Mouse (Mus musculus): ENCODE data around the gene Sirt2. TPM values are rescaled to one million over a fixed set of nuclear protein-coding genes. Genes with fewer than 3 reads are reported as not detected.

The Sirt2 gene
- polyA plus RNA-seq, 1 experiment from 2014 or later: 110 TPM

GRCm38 (mm10) chr7:28818861-28819452 is 52.4 kb downstream of the Sirt2 start:
- H3K36me3 ChIP-seq (ENCODE audit: control insufficient read depth, insufficient read depth, low read length): peaks cover 95% of the 10 kb centered on the region
- H3K9ac ChIP-seq (ENCODE audit: low read length): no peak overlapping the region
- no peaks in the 10 kb centered on the region for H3K4me1 ChIP-seq (ENCODE audit: control insufficient read depth, insufficient read depth, low read length)
- ATAC-seq (no peak), DNase-seq (ENCODE audit: low spot score) (no peak)
- H3K27me3 ChIP-seq (replicated peaks; ENCODE audit: control insufficient read depth, insufficient read depth, low read length): no peaks in the 10 kb centered on the region
- 89% methylated on average over 4 of the region's 4 CpGs for WGBS
- no peak overlapping the region for H3K4me3 ChIP-seq (ENCODE audit: low read depth, low read length)
- H3K27ac ChIP-seq (ENCODE audit: low read depth, low read length): no peak overlapping the region
- no peaks in the 10 kb centered on the region for H3K9me3 ChIP-seq (replicated peaks; ENCODE audit: control insufficient read depth, low read length)
- H3K4me2 ChIP-seq (ENCODE audit: low read length): no peak overlapping the region

- DNase-seq (ENCODE audit: low spot score): no peak
- H3K9ac ChIP-seq (ENCODE audit: low read length): no peak overlapping the region
- no peak for ATAC-seq
- peaks cover 89% of the 10 kb centered on the region for H3K36me3 ChIP-seq (ENCODE audit: control insufficient read depth, insufficient read depth, low read length)
- 83% methylated on average over 4 of the region's 4 CpGs for WGBS
- H3K9me3 ChIP-seq (replicated peaks; ENCODE audit: control insufficient read depth, low read length): no peaks in the 10 kb centered on the region
- H3K4me3 ChIP-seq (ENCODE audit: low read depth, low read length): no peak overlapping the region
- no peak overlapping the region for H3K27ac ChIP-seq (ENCODE audit: low read depth, low read length)
- no peaks in the 10 kb centered on the region for H3K27me3 ChIP-seq (replicated peaks; ENCODE audit: control insufficient read depth, insufficient read depth, low read length)
- H3K4me2 ChIP-seq (ENCODE audit: low read length): no peak overlapping the region
- peaks cover 1% of the 10 kb centered on the region for H3K4me1 ChIP-seq (ENCODE audit: control insufficient read depth, insufficient read depth, low read length)
Observed at GRCm38 (mm10) chr7:28819571-28819970, 53.0 kb downstream of the Sirt2 start.

DNA sequence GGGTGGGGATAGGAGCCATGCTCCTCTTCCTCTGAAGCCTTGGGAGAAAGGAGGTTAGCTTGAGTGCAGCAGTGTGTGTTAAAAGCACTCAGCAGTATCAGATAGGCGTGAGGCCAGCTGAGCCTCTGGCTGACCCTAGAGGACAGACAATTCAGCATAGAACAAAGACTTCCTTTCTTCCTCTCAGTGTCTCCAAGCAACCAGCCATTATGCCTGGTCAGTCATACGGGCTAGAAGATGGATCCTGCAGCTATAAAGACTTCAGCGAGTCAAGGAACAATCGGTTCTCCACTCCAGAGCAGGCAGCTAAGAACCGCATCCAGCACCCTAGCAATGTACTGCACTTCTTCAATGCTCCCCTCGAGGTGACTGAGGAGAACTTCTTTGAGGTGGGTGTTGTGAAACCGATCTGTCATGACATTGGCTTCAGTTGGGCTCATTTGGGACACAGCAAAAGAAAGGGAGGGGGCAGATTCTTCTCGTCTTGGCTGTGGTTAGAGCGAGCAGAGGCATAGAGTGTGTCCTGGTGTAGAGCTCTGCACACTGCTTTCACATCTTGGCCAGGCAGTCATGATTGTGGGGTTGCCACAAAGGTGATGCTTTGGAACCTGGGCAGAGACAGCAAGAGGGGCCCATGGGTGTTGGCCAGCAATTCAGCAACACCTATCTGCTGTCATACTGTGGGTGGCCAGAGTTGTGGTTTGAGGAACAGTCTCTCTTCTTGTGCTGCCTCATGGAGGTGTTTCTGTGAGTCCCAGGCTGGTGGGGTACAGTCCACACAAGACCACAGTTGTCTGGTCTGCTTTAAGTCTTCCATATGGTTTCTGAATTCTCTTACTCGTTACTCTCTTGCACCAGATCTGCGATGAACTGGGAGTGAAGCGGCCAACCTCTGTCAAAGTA is 54.1 kb downstream of the Sirt2 start:
- 46% methylated on average over 12 of the region's 12 CpGs for WGBS

DNA sequence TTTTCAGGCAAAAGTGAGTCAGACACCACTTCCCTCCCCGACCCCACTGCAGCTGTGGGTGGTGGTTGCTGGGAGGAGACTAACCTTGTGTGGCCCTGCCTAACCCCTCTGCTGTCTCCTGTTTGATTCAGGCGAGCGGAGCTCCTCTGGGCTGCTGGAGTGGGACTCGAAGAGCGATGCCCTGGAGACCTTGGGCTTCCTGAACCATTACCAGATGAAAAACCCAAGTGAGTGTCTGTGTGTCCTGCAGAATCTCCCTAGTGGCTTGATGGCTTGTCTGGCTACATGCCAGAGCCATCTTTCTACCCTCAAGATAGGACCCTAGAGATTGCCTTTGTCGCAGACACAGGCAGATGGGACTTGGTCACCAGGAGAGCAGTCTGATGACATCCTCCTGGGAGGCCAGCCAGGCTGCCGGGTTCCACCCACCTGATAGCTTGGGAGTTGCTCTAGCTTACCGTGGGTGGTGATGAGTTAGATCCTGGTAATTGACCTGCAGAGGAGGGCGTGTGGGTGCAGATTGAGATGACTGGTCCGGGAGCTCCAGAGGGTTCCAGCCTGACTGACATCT is 54.8 kb downstream of the Sirt2 start:
- Histone ChIP-seq H3K36me3 (ENCODE audit: control insufficient read depth, insufficient read depth, low read length) (peaks cover 71% of the 10 kb centered on the region), H3K9me3 (replicated peaks; ENCODE audit: control insufficient read depth, low read length) (no peaks in the 10 kb centered on the region), H3K4me2 (ENCODE audit: low read length) (no peak overlapping the region), H3K4me1 (ENCODE audit: control insufficient read depth, insufficient read depth, low read length) (peaks cover 9% of the 10 kb centered on the region), H3K27ac (ENCODE audit: low read depth, low read length) (peak overlapping the region; percentile 9; the same call in 1 of the 2 replicates), H3K27me3 (replicated peaks; ENCODE audit: control insufficient read depth, insufficient read depth, low read length) (no peaks in the 10 kb centered on the region), H3K9ac (ENCODE audit: low read length) (no peak overlapping the region), H3K4me3 (ENCODE audit: low read depth, low read length) (no peak overlapping the region)
- no peak for ATAC-seq
- no peak for DNase-seq (ENCODE audit: low spot score)
- 79% methylated on average over 10 of the region's 10 CpGs for WGBS

More for the DNA sequence above, 54.1 kb downstream of the Sirt2 start:
- ATAC-seq: no peak
- Histone ChIP-seq H3K4me1 (ENCODE audit: control insufficient read depth, insufficient read depth, low read length) (peaks cover 6% of the 10 kb centered on the region), H3K27ac (ENCODE audit: low read depth, low read length) (peak overlapping the region; percentile 58), H3K27me3 (replicated peaks; ENCODE audit: control insufficient read depth, insufficient read depth, low read length) (no peaks in the 10 kb centered on the region), H3K36me3 (ENCODE audit: control insufficient read depth, insufficient read depth, low read length) (peaks cover 78% of the 10 kb centered on the region), H3K4me2 (ENCODE audit: low read length) (no peak overlapping the region), H3K9me3 (replicated peaks; ENCODE audit: control insufficient read depth, low read length) (no peaks in the 10 kb centered on the region), H3K4me3 (ENCODE audit: low read depth, low read length) (no peak overlapping the region), H3K9ac (ENCODE audit: low read length) (no peak overlapping the region)
- no peak for DNase-seq (ENCODE audit: low spot score)

DNA sequence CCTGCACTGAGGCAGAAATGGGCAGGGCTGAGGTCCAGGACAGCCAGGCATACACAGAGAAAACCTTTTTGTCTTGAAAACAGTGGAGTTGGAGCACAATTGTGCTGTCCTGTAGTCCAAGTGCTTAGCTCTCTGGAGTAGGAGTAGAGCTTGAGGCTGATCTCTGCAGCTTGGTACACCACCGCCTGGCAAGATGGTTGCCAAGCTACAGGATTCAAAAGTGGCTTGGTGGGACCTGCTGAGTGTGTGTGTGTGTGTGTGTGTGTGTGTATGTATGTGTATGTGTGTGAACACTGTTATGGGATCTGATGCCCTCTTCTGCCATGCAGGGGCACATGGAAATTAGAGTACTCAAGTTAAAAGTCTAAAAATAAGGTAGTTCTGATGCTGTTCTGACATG is 56.0 kb downstream of the Sirt2 start:
- no peak overlapping the region for H3K4me3 ChIP-seq (ENCODE audit: low read depth, low read length)
- no peak for DNase-seq (ENCODE audit: low spot score)
- peaks cover 9% of the 10 kb centered on the region for H3K4me1 ChIP-seq (ENCODE audit: control insufficient read depth, insufficient read depth, low read length)
- ATAC-seq: no peak
- no peaks in the 10 kb centered on the region for H3K9me3 ChIP-seq (replicated peaks; ENCODE audit: control insufficient read depth, low read length)
- WGBS: 63% methylated on average over 1 of the region's 1 CpGs
- H3K27me3 ChIP-seq (replicated peaks; ENCODE audit: control insufficient read depth, insufficient read depth, low read length): no peaks in the 10 kb centered on the region
- no peak overlapping the region for H3K4me2 ChIP-seq (ENCODE audit: low read length)
- peaks cover 59% of the 10 kb centered on the region for H3K36me3 ChIP-seq (ENCODE audit: control insufficient read depth, insufficient read depth, low read length)
- no peak overlapping the region for H3K27ac ChIP-seq (ENCODE audit: low read depth, low read length)
- no peak overlapping the region for H3K9ac ChIP-seq (ENCODE audit: low read length)

DNA sequence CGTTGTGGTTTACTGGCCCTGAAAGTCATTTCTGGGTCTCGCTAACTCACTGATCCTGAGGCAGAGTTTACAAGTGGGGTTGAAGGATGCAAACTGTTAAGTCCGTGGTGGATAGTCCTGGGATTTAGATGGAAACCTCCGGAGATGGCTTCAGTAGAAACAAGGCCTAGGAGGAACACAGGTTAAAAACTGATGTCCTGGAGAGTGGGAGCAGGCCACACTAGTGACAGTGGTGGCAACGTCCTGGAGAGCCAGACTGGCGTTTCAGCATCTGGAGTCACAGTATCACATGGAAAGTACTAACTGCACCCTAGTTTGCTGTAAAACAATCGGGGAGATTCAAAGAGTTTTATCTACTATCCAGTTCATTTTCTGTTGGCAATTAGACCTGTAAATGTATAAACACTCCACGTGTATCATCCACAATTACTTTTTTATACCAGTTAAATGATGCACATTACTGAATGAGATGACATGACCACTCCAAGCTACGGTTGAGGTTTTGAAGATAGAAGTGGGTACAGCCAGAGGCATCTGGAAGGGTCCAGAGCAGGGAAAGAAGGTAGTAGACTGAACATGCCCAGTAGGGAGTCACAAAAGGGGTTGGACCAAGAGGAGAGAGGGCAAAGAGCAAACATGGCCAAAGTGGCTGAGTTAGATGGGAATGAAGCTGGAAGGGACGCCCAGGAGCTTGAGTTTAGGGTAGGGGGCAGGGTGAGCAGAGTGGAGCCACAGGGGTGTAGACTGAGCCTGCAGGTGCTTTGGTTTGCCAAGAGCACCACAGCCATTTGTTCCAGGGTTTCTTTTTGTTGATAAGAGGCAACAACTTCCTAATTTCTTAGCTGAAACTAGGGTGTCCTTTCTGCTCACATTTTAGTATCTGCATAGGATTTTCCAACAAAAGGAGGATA is 56.7 kb downstream of the Sirt2 start:
- Histone ChIP-seq H3K9ac (ENCODE audit: low read length) (no peak overlapping the region), H3K4me1 (ENCODE audit: control insufficient read depth, insufficient read depth, low read length) (peaks cover 9% of the 10 kb centered on the region), H3K27me3 (replicated peaks; ENCODE audit: control insufficient read depth, insufficient read depth, low read length) (no peaks in the 10 kb centered on the region), H3K27ac (ENCODE audit: low read depth, low read length) (no peak overlapping the region), H3K36me3 (ENCODE audit: control insufficient read depth, insufficient read depth, low read length) (peaks cover 52% of the 10 kb centered on the region), H3K4me3 (ENCODE audit: low read depth, low read length) (no peak overlapping the region), H3K4me2 (ENCODE audit: low read length) (no peak overlapping the region), H3K9me3 (replicated peaks; ENCODE audit: control insufficient read depth, low read length) (no peaks in the 10 kb centered on the region)
- no peak for ATAC-seq
- WGBS: 57% methylated on average over 10 of the region's 10 CpGs
- no peak for DNase-seq (ENCODE audit: low spot score)

- Histone ChIP-seq H3K4me3 (ENCODE audit: low read depth, low read length) (no peak overlapping the region), H3K9ac (ENCODE audit: low read length) (no peak overlapping the region), H3K4me2 (ENCODE audit: low read length) (no peak overlapping the region), H3K27me3 (replicated peaks; ENCODE audit: control insufficient read depth, insufficient read depth, low read length) (no peaks in the 10 kb centered on the region), H3K36me3 (ENCODE audit: control insufficient read depth, insufficient read depth, low read length) (peaks cover 45% of the 10 kb centered on the region), H3K9me3 (replicated peaks; ENCODE audit: control insufficient read depth, low read length) (no peaks in the 10 kb centered on the region), H3K27ac (ENCODE audit: low read depth, low read length) (no peak overlapping the region), H3K4me1 (ENCODE audit: control insufficient read depth, insufficient read depth, low read length) (peaks cover 9% of the 10 kb centered on the region)
- no peak for DNase-seq (ENCODE audit: low spot score)
- WGBS: 61% methylated on average over 2 of the region's 2 CpGs
- ATAC-seq: no peak
Observed at GRCm38 (mm10) chr7:28823932-28824331, 57.4 kb downstream of the Sirt2 start.

DNA sequence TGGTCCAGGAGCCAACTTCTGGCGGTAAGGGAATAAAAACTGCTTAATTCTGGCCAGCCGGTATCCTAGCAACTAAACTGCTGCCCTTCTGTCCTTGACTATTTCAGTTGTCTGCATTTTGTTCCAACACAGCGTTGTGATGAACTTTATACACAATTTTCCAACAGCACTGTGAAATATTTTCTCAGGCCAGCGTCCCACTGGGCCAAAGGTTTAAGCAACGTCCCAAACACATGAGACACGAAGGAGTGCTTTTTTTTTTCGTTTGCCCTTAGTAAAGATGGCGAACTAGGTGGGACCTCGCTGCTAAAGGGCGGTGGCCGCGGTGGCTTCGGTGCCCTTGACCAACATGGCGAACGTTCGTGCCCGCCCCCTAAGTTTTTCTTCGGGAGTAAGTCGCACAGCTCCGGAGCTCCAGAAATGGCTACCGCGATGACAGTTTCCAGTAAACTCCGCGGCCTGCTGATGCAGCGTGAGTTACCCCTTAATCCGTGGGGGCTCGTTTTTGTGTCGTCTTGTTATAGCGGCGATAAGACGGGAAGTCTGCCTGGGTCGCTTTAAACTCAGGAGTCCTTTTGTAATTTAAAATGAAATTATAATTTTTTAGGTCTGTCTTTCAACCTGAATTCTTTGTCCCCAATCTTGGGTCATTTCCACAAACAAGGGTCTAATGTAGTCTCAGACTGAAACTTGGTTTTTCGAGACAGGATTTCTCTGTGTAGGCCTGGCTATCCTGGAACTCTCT is 58.6 kb downstream of the Sirt2 start, which contains the start of gene Ech1:
Ech1 (plus strand) TSS at position 277 of the 745 bp plus-strand sequence.
- H3K9ac ChIP-seq (ENCODE audit: low read length): peak within 1 kb of the TSS; percentile 66
- H3K27ac ChIP-seq (ENCODE audit: low read depth, low read length): peak within 1 kb of the TSS; percentile 53
- peaks cover 9% of the 10 kb centered on the region for H3K4me1 ChIP-seq (ENCODE audit: control insufficient read depth, insufficient read depth, low read length)
- H3K9me3 ChIP-seq (replicated peaks; ENCODE audit: control insufficient read depth, low read length): no peaks in the 10 kb centered on the region
- peak within 1 kb of the TSS; percentile 69 for H3K4me2 ChIP-seq (ENCODE audit: low read length)
- H3K4me3 ChIP-seq (ENCODE audit: low read depth, low read length): peak within 1 kb of the TSS; percentile 39
- DNase-seq (ENCODE audit: low spot score) (peak; percentile 96), ATAC-seq (peak; percentile 84)
- peaks cover 38% of the 10 kb centered on the region for H3K36me3 ChIP-seq (ENCODE audit: control insufficient read depth, insufficient read depth, low read length)
- H3K27me3 ChIP-seq (replicated peaks; ENCODE audit: control insufficient read depth, insufficient read depth, low read length): no peaks in the 10 kb centered on the region
- 3% methylated on average over 33 of the region's 33 CpGs for WGBS
